10 mouse cellular contexts compared by ENCODE assay signal in the genomic region with DNA sequence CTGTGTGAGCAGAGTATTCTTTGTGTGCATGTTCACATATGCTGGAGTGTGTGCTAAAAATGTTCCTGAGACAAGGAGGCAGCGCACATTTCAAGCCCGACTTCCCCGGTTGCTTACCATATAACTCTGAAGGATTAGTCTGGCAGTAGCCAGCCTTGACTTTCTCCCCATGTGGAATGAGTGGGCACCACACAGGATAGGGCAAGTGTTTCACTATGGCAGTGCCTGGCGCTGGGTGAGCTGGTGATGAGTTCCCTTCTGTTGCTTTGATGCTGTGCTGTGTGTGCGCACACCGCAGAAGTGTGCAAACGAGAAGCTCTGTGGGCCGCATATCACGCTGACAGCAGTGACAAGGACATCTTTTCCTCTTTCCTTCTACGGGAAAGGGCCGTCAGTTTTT. TPM values are rescaled to one million over a fixed set of nuclear protein-coding genes. Genes with fewer than 3 reads are reported as not detected.
DNase-seq lines count a peak whose midpoint lies in the region; ATAC-seq and TF ChIP-seq lines count a peak whose summit lies in the region.
"Had no signal": no experiment of that assay in that cellular context is flagged by ENCODE, and none has a peak within 500 bp of the region (broad histone marks: within the 10 kb centered on the region; RNA-seq: fewer than 3 reads in every experiment).

No protein-coding gene starts in this region.

- no peak overlapping the region for H3K9ac ChIP-seq in embryonic facial prominence, embryonic 13.5 days
- no peak overlapping the region for H3K9ac ChIP-seq in heart, adult 2 months (ENCODE audit: low read depth, low read length)

- H3K4me2 ChIP-seq in embryonic facial prominence, embryonic 13.5 days, result no peak overlapping the region

- no peak overlapping the region for H3K4me3 ChIP-seq in embryonic facial prominence, embryonic 13.5 days
- H3K4me3 ChIP-seq in embryonic facial prominence, embryonic 10.5 days, result no peak overlapping the region
- no peak overlapping the region for H3K4me3 ChIP-seq in heart, adult 2 months

- no peak for ATAC-seq in embryonic facial prominence, embryonic 13.5 days (ENCODE audit: insufficient number of reproducible peaks, insufficient read depth, low FRiP score, low TSS enrichment, low read depth)

- H3K27me3 ChIP-seq in embryonic facial prominence, embryonic 13.5 days, result no peaks in the 10 kb centered on the region
- H3K27me3 ChIP-seq in embryonic facial prominence, embryonic 10.5 days (replicated peaks; ENCODE audit: low read depth, poor library complexity, severe bottlenecking), result no peaks in the 10 kb centered on the region
- H3K27me3 ChIP-seq in heart, adult 2 months (ENCODE audit: control insufficient read depth, insufficient read depth, low read length), result no peaks in the 10 kb centered on the region

- H3K36me3 ChIP-seq in embryonic facial prominence, embryonic 13.5 days, result no peaks in the 10 kb centered on the region
- H3K36me3 ChIP-seq in embryonic facial prominence, embryonic 10.5 days (replicated peaks), result no peaks in the 10 kb centered on the region
- H3K36me3 ChIP-seq in heart, adult 2 months (ENCODE audit: control insufficient read depth, insufficient read depth, low read length), result no peaks in the 10 kb centered on the region

- WGBS in embryonic facial prominence, embryonic 13.5 days, result 93% methylated on average over 11 of the region's 11 CpGs
- WGBS in embryonic facial prominence, embryonic 10.5 days, result 93% methylated on average over 11 of the region's 11 CpGs
- 94% methylated on average over 11 of the region's 11 CpGs for WGBS in heart, adult 2 months

- no peaks in the 10 kb centered on the region for H3K9me3 ChIP-seq in embryonic facial prominence, embryonic 13.5 days
- no peaks in the 10 kb centered on the region for H3K9me3 ChIP-seq in embryonic facial prominence, embryonic 10.5 days

- H3K4me1 ChIP-seq in embryonic facial prominence, embryonic 13.5 days, result peaks cover 25% of the 10 kb centered on the region
- peaks cover 14% of the 10 kb centered on the region for H3K4me1 ChIP-seq in embryonic facial prominence, embryonic 10.5 days
- peaks cover 3% of the 10 kb centered on the region for H3K4me1 ChIP-seq in heart, adult 2 months (ENCODE audit: control insufficient read depth, insufficient read depth, low read length)

- TF ChIP-seq EP300 in heart, adult 2 months (IDR thresholded peaks at IDR 0.05; ENCODE audit: insufficient read depth, low read depth, low read length), result no peak

- intact Hi-C loops in left cerebral cortex, postnatal 14 days (cut with DNase I), result loop anchor here (5.0 kb wide), 1 partner anchor 55 kb away; the partner anchor contains the start of gene Xylt1
- intact Hi-C loops in left cerebral cortex, postnatal 10 days (cut with DNase I), result no loop called here
- intact Hi-C loops in heart, adult 2 months (cut with DNase I), result no loop called here

- TF ChIP-seq POLR2A in heart, adult 2 months (IDR thresholded peaks at IDR 0.05; ENCODE audit: insufficient read depth, low read depth, low read length), result no peak

- no peak for DNase-seq in embryonic facial prominence, embryonic 10.5 days (ENCODE audit: low spot score)
- DNase-seq in left cerebral cortex, postnatal 14 days (ENCODE audit: low spot score in 2 of 2), result peak; percentile 31 to 52
- no peak for DNase-seq in left cerebral cortex, postnatal 10 days (ENCODE audit: extremely low spot score in 1 of 2, low spot score in 2 of 2)
- DNase-seq in layer of hippocampus, postnatal 10 days (ENCODE audit: low spot score in 2 of 2), result peak; percentile 34 to 39
- peak; percentile 24 for DNase-seq in right cerebral cortex, postnatal 14 days
- DNase-seq in heart, adult 2 months, result no peak
- DNase-seq in B cell, adult 2 months, result no peak
- DNase-seq: kidney, adult 9 months had no signal

- no peaks in the 10 kb centered on the region for H3K79me2 ChIP-seq in heart, adult 2 months (replicated peaks; ENCODE audit: control insufficient read depth, insufficient read depth, low read length)

- TF ChIP-seq CTCF in heart, adult 2 months (IDR thresholded peaks at IDR 0.05), result no peak

- peak overlapping the region; percentile 69 for H3K27ac ChIP-seq in embryonic facial prominence, embryonic 13.5 days
- H3K27ac ChIP-seq in embryonic facial prominence, embryonic 10.5 days (replicated peaks), result no peak overlapping the region
- H3K27ac ChIP-seq in heart, adult 2 months, result no peak overlapping the region
- H3K27ac ChIP-seq: macrophage had no signal

RNA-seq across cellular contexts. Expression of gene Xylt1, which starts 56.1 kb away (rescaled TPM):
- 2.5 and 3.9 TPM in 2 replicates for polyA plus RNA-seq in embryonic facial prominence, embryonic 13.5 days (2015; fragmentation: Nextera tagmentation; extraction: Ambion mirVana)
- 0.84 and 0.86 TPM in 2 replicates for polyA plus RNA-seq in embryonic facial prominence, embryonic 10.5 days (2016; fragmentation: Nextera tagmentation; extraction: Ambion mirVana)
- 10 to 100 TPM; 52.9 to 53.8 TPM for total RNA-seq in left cerebral cortex, postnatal 14 days (2021)
- total RNA-seq in left cerebral cortex, postnatal 10 days (2021), result 10 to 100 TPM; 53.3 to 55.2 TPM
- total RNA-seq in layer of hippocampus, postnatal 10 days (2021), result 10 to 100 TPM; 54.7 to 66.3 TPM
- total RNA-seq in heart, adult 2 months (2021), result 1 to 10 TPM; 1.4 to 2.3 TPM
- polyA plus RNA-seq in heart, adult 2 months (2012; rRNA removed), result 1.2 and 1.8 TPM in 2 replicates

Comparison
In these comparisons a context has a peak if more than half of its experiments do, and no peak if none do; other contexts are left out.
1. DNase-seq: peak in left cerebral cortex, postnatal 14 days (2 of 2), layer of hippocampus, postnatal 10 days (2 of 2) and right cerebral cortex, postnatal 14 days (single experiment); none in embryonic facial prominence, embryonic 10.5 days (single experiment), left cerebral cortex, postnatal 10 days (0 of 2), heart, adult 2 months (0 of 2) and B cell, adult 2 months (0 of 2).
2. RNA of gene Xylt1, which starts 56.1 kb away (total RNA-seq): 54.7 to 66.3 TPM in layer of hippocampus, postnatal 10 days, 53.3 to 55.2 TPM in left cerebral cortex, postnatal 10 days and 52.9 to 53.8 TPM in left cerebral cortex, postnatal 14 days; 1.4 to 2.3 TPM in heart, adult 2 months; every median in the first group is over 10 times any median in the second.